ENCODE assay signal across 9 mouse cellular contexts in the genomic region with DNA sequence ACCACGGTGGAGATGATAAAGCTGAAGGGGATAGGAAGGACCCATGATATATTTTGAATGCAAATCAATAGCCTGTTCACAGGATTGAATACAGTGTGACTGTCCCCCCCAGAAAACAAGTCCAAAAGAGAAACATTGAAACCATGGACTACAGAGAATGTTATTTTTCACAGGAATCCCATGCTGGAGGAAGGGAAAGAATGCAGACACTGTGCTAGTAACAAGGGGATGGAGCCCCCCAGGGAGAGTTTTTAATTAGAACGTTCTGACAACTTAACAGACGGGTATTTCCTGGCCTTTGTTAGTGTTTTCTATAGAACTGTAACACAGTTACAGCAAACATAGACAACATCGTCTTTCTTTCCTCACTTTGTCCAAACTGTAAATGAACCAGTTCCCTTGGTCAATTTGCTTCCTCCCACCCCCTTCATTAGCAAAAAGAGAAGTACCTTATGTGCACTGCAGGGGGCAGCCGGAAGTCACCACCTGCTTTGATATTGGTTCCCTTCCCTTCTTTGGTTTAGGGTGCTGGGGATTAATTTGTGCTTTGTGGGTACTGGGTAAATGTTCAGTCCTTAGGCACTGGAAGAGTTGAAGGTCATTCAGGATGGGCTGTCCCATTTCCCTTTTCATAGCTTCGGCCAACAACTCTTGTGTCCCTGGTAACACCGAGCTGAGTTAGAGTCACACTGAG.
DNase-seq lines count a peak whose midpoint lies in the region; ATAC-seq and TF ChIP-seq lines count a peak whose summit lies in the region.
"Had no signal": no experiment of that assay in that cellular context is flagged by ENCODE, and none has a peak within 500 bp of the region (broad histone marks: within the 10 kb centered on the region; RNA-seq: fewer than 3 reads in every experiment).

No protein-coding gene starts in this region.

- H3K27ac ChIP-seq in embryonic facial prominence, embryonic 13.5 days: no peak overlapping the region
- H3K27ac ChIP-seq in limb, embryonic 13.5 days: no peak overlapping the region

- CTCF ChIA-PET in Patski (lab: Charles Lee): no interaction called here

- no peaks in the 10 kb centered on the region for H3K27me3 ChIP-seq in Patski
- no peaks in the 10 kb centered on the region for H3K27me3 ChIP-seq in embryonic facial prominence, embryonic 13.5 days
- no peaks in the 10 kb centered on the region for H3K27me3 ChIP-seq in limb, embryonic 13.5 days
- H3K27me3 ChIP-seq: megakaryocyte, embryonic 14.5 days had no signal

- TF ChIP-seq CTCF in Patski (IDR thresholded peaks at IDR 0.05): peak; percentile 42

- WGBS in embryonic facial prominence, embryonic 13.5 days: 46% methylated on average over 7 of the region's 7 CpGs
- WGBS in limb, embryonic 13.5 days: 53% methylated on average over 7 of the region's 7 CpGs

- H3K4me3 ChIP-seq in embryonic facial prominence, embryonic 13.5 days: peak overlapping the region; percentile 23
- no peak overlapping the region for H3K4me3 ChIP-seq in limb, embryonic 13.5 days
- H3K4me3 ChIP-seq: megakaryocyte, embryonic 14.5 days had no signal

- H3K4me1 ChIP-seq in embryonic facial prominence, embryonic 13.5 days: peaks cover 10% of the 10 kb centered on the region
- H3K4me1 ChIP-seq in limb, embryonic 13.5 days: peaks cover 9% of the 10 kb centered on the region; the same call in 1 of the 2 replicates
- H3K4me1 ChIP-seq: megakaryocyte, embryonic 14.5 days had no signal

- peak overlapping the region; percentile 50 for H3K4me2 ChIP-seq in embryonic facial prominence, embryonic 13.5 days
- peak overlapping the region; percentile 56 for H3K4me2 ChIP-seq in limb, embryonic 13.5 days (replicated peaks)

- POLR2A ChIA-PET in Patski (lab: Charles Lee): no interaction called here

- peak; percentile 19 to 26 for DNase-seq in layer of hippocampus, postnatal 10 days (ENCODE audit: low spot score in 2 of 2)
- DNase-seq in layer of hippocampus, postnatal 14 days (ENCODE audit: low spot score in 2 of 2): no peak
- no peak for DNase-seq in Patski (ENCODE audit: low read depth, low spot score)
- no peak for DNase-seq in urinary bladder, adult 18-20 months (ENCODE audit: low spot score in 2 of 2)
- DNase-seq in testis, postnatal 10 days (ENCODE audit: low spot score): no peak
- DNase-seq: thymus, postnatal 14 days had no signal

- ATAC-seq in Patski: no peak
- no peak for ATAC-seq in embryonic facial prominence, embryonic 13.5 days (ENCODE audit: insufficient number of reproducible peaks, insufficient read depth, low FRiP score, low TSS enrichment, low read depth)
- no peak for ATAC-seq in limb, embryonic 13.5 days (ENCODE audit: low FRiP score, low read depth)

- H3K36me3 ChIP-seq in embryonic facial prominence, embryonic 13.5 days: no peaks in the 10 kb centered on the region
- no peaks in the 10 kb centered on the region for H3K36me3 ChIP-seq in limb, embryonic 13.5 days

- in situ Hi-C loops in Patski (cut with MboI; ENCODE audit: low pct_unique_long_range_greater_than_20kb): no loop called here

- no peak overlapping the region for H3K9ac ChIP-seq in embryonic facial prominence, embryonic 13.5 days
- no peak overlapping the region for H3K9ac ChIP-seq in limb, embryonic 13.5 days

- H3K9me3 ChIP-seq in embryonic facial prominence, embryonic 13.5 days: no peaks in the 10 kb centered on the region
- no peaks in the 10 kb centered on the region for H3K9me3 ChIP-seq in limb, embryonic 13.5 days

Comparison
In these comparisons a context has a peak if more than half of its experiments do, and no peak if none do; other contexts are left out.
1. DNase-seq: peak in layer of hippocampus, postnatal 10 days (2 of 2); none in layer of hippocampus, postnatal 14 days (0 of 2), Patski (single experiment), urinary bladder, adult 18-20 months (0 of 2) and testis, postnatal 10 days (single experiment).